Mouse (Mus musculus): ENCODE measurements at regions not wholly inside any gene's neighbourhood (a gene's known extent, or its start where the extent isn't known, plus 50 kb on each side); places are given as distances from the start of the nearest gene placed in this dataset.
"Not testable (repeated sequence)": the region's sequence is repeated elsewhere in the genome, so short reads cannot be mapped to it uniquely, and the experiment has no call there.

DNA sequence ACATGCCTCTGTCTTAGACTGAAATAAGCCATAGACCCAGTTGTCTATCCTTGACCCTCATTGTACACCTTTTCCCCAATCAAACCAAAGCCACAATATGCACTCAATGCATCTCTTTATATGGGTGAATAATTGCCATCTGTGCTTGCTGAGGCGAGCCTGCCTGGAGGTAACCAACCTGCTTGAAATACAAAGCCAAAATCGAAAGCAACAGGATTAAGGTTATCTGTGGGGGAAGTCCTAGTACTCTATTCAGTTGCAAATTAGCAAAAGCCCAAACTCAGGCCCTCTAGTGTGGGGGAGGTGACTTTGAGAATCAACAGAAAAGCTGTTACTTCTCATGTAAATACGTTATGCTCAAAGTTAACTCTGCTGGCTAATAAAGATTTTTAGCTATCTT lies 246.2 kb upstream of the Fundc1 start:
- Histone ChIP-seq H3K9ac (replicated peaks; ENCODE audit: low read depth, low read length) (no peak overlapping the region), H3K4me1 (ENCODE audit: control insufficient read depth, insufficient read depth, low read length) (no peaks in the 10 kb centered on the region), H3K27me3 (ENCODE audit: control insufficient read depth, insufficient read depth, low read length) (no peaks in the 10 kb centered on the region), H3K4me3 (ENCODE audit: low read depth, low read length) (no peak overlapping the region), H3K36me3 (ENCODE audit: control insufficient read depth, insufficient read depth, low read length) (no peaks in the 10 kb centered on the region), H3K4me2 (replicated peaks; ENCODE audit: low read depth, low read length) (no peak overlapping the region), H3K27ac (ENCODE audit: low read length) (no peak overlapping the region), H3K9me3 (ENCODE audit: control insufficient read depth, low read depth, low read length) (no peaks in the 10 kb centered on the region)
- 49% methylated on average over 3 of the region's 3 CpGs for WGBS
- ATAC-seq (ENCODE audit: insufficient number of reproducible peaks, insufficient read depth, low FRiP score, low read depth): no peak

DNA sequence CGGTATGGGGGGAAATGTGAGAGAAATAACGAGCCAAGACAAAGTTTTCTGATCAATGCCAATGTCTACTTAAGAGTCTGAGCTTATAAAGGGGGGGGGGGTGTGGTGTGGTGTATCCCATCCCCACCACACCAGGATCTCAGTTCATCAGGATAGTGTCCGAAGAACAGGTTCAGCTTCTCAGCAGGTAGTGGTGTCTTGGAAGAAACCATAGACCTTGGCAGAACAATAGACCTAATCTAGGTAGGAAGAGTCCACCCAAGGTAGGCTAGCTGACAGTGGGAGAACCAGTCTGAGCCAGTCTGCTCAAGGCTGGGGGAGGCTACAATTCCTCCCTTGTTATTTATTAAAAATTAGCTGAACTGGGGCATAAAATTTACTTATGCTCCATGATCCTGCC lies 245.5 kb upstream of the Fundc1 start:
- no peak for ATAC-seq (ENCODE audit: insufficient number of reproducible peaks, insufficient read depth, low FRiP score, low read depth)
- no peaks in the 10 kb centered on the region for H3K4me1 ChIP-seq (ENCODE audit: control insufficient read depth, insufficient read depth, low read length)
- no peaks in the 10 kb centered on the region for H3K27me3 ChIP-seq (ENCODE audit: control insufficient read depth, insufficient read depth, low read length)
- H3K9me3 ChIP-seq (ENCODE audit: control insufficient read depth, low read depth, low read length): no peaks in the 10 kb centered on the region
- H3K36me3 ChIP-seq (ENCODE audit: control insufficient read depth, insufficient read depth, low read length): no peaks in the 10 kb centered on the region
- H3K4me3 ChIP-seq (ENCODE audit: low read depth, low read length): no peak overlapping the region
- no peak overlapping the region for H3K4me2 ChIP-seq (replicated peaks; ENCODE audit: low read depth, low read length)
- H3K27ac ChIP-seq (ENCODE audit: low read length): no peak overlapping the region
- 71% methylated on average over 3 of the region's 3 CpGs for WGBS
- no peak overlapping the region for H3K9ac ChIP-seq (replicated peaks; ENCODE audit: low read depth, low read length)

DNA sequence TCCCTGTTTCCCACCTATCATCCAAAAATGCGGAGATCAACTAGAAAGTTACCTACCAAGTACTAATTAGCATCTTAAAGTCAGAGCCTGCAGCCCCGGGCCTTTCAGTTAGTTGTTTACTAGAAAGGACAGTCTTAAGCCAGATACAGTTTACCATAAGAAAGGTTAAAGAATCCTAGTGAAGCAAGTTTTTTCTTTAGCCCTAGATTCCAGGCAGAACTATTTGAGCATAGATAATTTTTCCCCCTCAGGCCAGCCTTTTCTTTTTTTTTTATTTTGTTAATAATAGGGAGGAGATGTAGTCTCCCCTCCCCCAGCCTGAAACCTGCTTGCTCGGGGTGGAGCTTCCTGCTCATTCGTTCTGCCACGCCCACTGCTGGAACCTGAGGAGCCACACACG lies 215.9 kb upstream of the Fundc1 start:
- not testable (repeated sequence) for H3K9ac ChIP-seq (replicated peaks; ENCODE audit: low read depth, low read length); H3K27ac ChIP-seq (ENCODE audit: low read length); H3K36me3 ChIP-seq (ENCODE audit: control insufficient read depth, insufficient read depth, low read length); H3K4me3 ChIP-seq (ENCODE audit: low read depth, low read length); H3K27me3 ChIP-seq (ENCODE audit: control insufficient read depth, insufficient read depth, low read length); H3K4me2 ChIP-seq (replicated peaks; ENCODE audit: low read depth, low read length); H3K9me3 ChIP-seq (ENCODE audit: control insufficient read depth, low read depth, low read length); ATAC-seq (ENCODE audit: insufficient number of reproducible peaks, insufficient read depth, low FRiP score, low read depth); H3K4me1 ChIP-seq (ENCODE audit: control insufficient read depth, insufficient read depth, low read length)
- 83% methylated on average over 1 of the region's 6 CpGs for WGBS

DNA sequence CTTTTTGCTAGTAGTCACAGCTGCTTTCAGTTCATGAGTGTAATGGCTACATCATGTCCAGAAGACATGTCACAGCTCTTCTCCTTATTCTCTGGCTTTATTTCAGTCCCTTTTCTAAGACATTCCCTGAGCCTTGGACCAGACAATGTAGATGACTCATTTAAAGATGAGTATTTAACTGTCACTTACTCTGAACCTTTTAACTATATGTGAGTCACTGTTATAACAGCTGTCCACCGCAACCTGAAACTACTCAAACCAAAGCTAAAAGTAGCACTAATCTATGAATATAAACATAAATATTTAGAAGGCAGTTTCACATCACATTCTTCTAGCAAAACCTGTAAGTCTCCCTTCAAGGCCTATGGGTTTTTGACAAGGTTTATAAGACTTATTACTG lies 203.8 kb upstream of the Fundc1 start:
- WGBS: 84% methylated on average over 1 of the region's 1 CpGs
- H3K4me2 ChIP-seq (replicated peaks; ENCODE audit: low read depth, low read length): no peak overlapping the region

DNA sequence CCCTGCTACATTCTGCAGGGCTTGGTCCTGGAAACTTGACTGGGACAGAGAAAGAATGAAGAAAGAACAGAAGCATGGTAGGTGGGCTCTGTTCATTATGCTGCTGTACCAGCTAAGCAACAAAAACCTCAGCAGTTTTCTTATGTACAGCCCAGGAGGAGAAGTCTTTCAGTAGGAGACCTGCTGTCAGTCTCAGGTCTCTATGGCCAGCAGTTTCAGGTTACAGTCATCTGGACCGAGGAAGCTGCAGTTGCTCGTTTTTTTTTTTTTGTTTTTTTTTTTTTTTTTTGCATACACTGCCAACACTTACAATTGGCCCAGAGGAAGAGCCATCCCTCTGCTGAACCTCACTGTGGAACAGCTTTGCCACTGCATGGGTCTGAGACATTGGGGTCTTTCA lies 180.7 kb upstream of the Fundc1 start:
- H3K9ac ChIP-seq (replicated peaks; ENCODE audit: low read depth, low read length): no peak overlapping the region
- H3K9me3 ChIP-seq (ENCODE audit: control insufficient read depth, low read depth, low read length): no peaks in the 10 kb centered on the region
- H3K27me3 ChIP-seq (ENCODE audit: control insufficient read depth, insufficient read depth, low read length): no peaks in the 10 kb centered on the region
- ATAC-seq (ENCODE audit: insufficient number of reproducible peaks, insufficient read depth, low FRiP score, low read depth): no peak
- H3K36me3 ChIP-seq (ENCODE audit: control insufficient read depth, insufficient read depth, low read length): no peaks in the 10 kb centered on the region
- H3K4me3 ChIP-seq (ENCODE audit: low read depth, low read length): no peak overlapping the region
- no peaks in the 10 kb centered on the region for H3K4me1 ChIP-seq (ENCODE audit: control insufficient read depth, insufficient read depth, low read length)
- 44% methylated on average over 2 of the region's 2 CpGs for WGBS
- no peak overlapping the region for H3K27ac ChIP-seq (ENCODE audit: low read length)
- no peak overlapping the region for H3K4me2 ChIP-seq (replicated peaks; ENCODE audit: low read depth, low read length)

More for the DNA sequence above, 203.8 kb upstream of the Fundc1 start:
- no peaks in the 10 kb centered on the region for H3K9me3 ChIP-seq (ENCODE audit: control insufficient read depth, low read depth, low read length)
- no peak overlapping the region for H3K9ac ChIP-seq (replicated peaks; ENCODE audit: low read depth, low read length)
- H3K27me3 ChIP-seq (ENCODE audit: control insufficient read depth, insufficient read depth, low read length): no peaks in the 10 kb centered on the region
- H3K4me3 ChIP-seq (ENCODE audit: low read depth, low read length): no peak overlapping the region
- no peaks in the 10 kb centered on the region for H3K36me3 ChIP-seq (ENCODE audit: control insufficient read depth, insufficient read depth, low read length)
- H3K27ac ChIP-seq (ENCODE audit: low read length): no peak overlapping the region
- no peak for ATAC-seq (ENCODE audit: insufficient number of reproducible peaks, insufficient read depth, low FRiP score, low read depth)
- no peaks in the 10 kb centered on the region for H3K4me1 ChIP-seq (ENCODE audit: control insufficient read depth, insufficient read depth, low read length)

DNA sequence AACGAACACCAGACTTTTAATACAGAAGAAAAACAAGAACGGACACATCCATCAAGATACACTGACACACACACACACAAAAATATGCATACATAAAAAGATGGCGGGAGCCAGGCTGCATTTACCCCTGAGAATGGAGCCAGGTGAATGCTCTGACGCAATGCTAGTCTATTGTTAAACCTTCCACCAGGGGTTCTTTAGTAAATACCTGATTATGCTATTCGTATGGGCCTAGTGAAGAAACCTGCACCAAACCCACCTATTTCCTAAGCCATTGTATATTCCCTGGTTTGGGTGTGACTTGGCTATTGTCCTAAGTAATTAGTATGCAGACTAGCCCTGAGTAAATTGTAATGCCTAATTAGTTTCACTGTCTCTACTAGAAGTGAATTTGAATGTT lies 179.3 kb upstream of the Fundc1 start:
- no peak for ATAC-seq (ENCODE audit: insufficient number of reproducible peaks, insufficient read depth, low FRiP score, low read depth)
- no peak overlapping the region for H3K4me3 ChIP-seq (ENCODE audit: low read depth, low read length)
- no peaks in the 10 kb centered on the region for H3K9me3 ChIP-seq (ENCODE audit: control insufficient read depth, low read depth, low read length)
- WGBS: 69% methylated on average over 5 of the region's 5 CpGs
- no peak overlapping the region for H3K27ac ChIP-seq (ENCODE audit: low read length)
- no peak overlapping the region for H3K4me2 ChIP-seq (replicated peaks; ENCODE audit: low read depth, low read length)
- H3K4me1 ChIP-seq (ENCODE audit: control insufficient read depth, insufficient read depth, low read length): no peaks in the 10 kb centered on the region
- no peaks in the 10 kb centered on the region for H3K27me3 ChIP-seq (ENCODE audit: control insufficient read depth, insufficient read depth, low read length)
- no peaks in the 10 kb centered on the region for H3K36me3 ChIP-seq (ENCODE audit: control insufficient read depth, insufficient read depth, low read length)
- no peak overlapping the region for H3K9ac ChIP-seq (replicated peaks; ENCODE audit: low read depth, low read length)

DNA sequence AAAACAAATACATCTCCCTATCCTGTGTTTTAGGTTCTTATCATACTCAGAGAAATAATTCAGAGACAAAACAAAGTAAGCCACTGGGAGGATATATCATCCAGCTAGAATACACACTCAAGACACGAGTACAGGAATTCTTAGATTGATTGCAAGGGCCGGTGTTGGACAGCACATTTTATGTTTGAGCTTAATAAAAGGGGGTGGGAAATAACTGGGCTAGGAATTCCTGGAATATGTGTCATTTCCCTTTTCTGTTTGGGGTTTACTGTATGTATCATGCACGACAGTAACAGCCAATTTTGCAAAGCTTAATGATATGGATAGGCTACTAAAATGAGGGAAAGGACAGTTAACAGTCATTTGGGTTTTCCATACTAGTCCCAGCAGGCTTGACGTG lies 158.1 kb upstream of the Fundc1 start:
- Histone ChIP-seq H3K27ac (ENCODE audit: low read length) (no peak overlapping the region), H3K27me3 (ENCODE audit: control insufficient read depth, insufficient read depth, low read length) (no peaks in the 10 kb centered on the region), H3K4me2 (replicated peaks; ENCODE audit: low read depth, low read length) (no peak overlapping the region), H3K4me1 (ENCODE audit: control insufficient read depth, insufficient read depth, low read length) (no peaks in the 10 kb centered on the region), H3K4me3 (ENCODE audit: low read depth, low read length) (no peak overlapping the region), H3K36me3 (ENCODE audit: control insufficient read depth, insufficient read depth, low read length) (no peaks in the 10 kb centered on the region), H3K9ac (replicated peaks; ENCODE audit: low read depth, low read length) (no peak overlapping the region), H3K9me3 (ENCODE audit: control insufficient read depth, low read depth, low read length) (no peaks in the 10 kb centered on the region)
- ATAC-seq (ENCODE audit: insufficient number of reproducible peaks, insufficient read depth, low FRiP score, low read depth): no peak
- 38% methylated on average over 4 of the region's 4 CpGs for WGBS

DNA sequence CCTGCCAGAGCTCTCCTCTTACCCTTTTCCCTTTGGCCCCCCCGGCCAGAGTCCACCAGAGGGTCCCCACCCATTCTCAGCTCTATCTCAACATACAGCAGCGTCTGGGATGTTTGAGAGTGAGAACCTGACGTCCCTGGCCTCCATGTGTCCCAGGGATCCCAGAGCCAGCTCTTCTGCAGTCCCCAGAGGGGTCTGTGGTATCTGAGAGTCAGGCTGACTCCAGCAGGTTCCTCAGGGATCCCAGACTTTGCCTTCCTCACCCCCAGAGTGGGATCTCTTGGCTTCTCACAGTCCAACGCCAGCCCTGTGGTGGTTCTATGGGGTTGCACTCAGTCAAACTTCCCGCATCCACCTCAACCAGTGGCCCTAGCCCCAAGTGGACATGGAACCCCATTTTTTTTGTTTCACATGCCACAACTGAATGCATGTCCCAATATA lies 153.7 kb upstream of the Fundc1 start:
- no peak overlapping the region for H3K4me2 ChIP-seq (replicated peaks; ENCODE audit: low read depth, low read length)
- 61% methylated on average over 5 of the region's 5 CpGs for WGBS
- no peaks in the 10 kb centered on the region for H3K9me3 ChIP-seq (ENCODE audit: control insufficient read depth, low read depth, low read length)
- no peaks in the 10 kb centered on the region for H3K36me3 ChIP-seq (ENCODE audit: control insufficient read depth, insufficient read depth, low read length)
- no peak for ATAC-seq (ENCODE audit: insufficient number of reproducible peaks, insufficient read depth, low FRiP score, low read depth)
- H3K4me3 ChIP-seq (ENCODE audit: low read depth, low read length): no peak overlapping the region
- no peaks in the 10 kb centered on the region for H3K4me1 ChIP-seq (ENCODE audit: control insufficient read depth, insufficient read depth, low read length)
- H3K9ac ChIP-seq (replicated peaks; ENCODE audit: low read depth, low read length): no peak overlapping the region
- H3K27me3 ChIP-seq (ENCODE audit: control insufficient read depth, insufficient read depth, low read length): no peaks in the 10 kb centered on the region
- H3K27ac ChIP-seq (ENCODE audit: low read length): no peak overlapping the region

DNA sequence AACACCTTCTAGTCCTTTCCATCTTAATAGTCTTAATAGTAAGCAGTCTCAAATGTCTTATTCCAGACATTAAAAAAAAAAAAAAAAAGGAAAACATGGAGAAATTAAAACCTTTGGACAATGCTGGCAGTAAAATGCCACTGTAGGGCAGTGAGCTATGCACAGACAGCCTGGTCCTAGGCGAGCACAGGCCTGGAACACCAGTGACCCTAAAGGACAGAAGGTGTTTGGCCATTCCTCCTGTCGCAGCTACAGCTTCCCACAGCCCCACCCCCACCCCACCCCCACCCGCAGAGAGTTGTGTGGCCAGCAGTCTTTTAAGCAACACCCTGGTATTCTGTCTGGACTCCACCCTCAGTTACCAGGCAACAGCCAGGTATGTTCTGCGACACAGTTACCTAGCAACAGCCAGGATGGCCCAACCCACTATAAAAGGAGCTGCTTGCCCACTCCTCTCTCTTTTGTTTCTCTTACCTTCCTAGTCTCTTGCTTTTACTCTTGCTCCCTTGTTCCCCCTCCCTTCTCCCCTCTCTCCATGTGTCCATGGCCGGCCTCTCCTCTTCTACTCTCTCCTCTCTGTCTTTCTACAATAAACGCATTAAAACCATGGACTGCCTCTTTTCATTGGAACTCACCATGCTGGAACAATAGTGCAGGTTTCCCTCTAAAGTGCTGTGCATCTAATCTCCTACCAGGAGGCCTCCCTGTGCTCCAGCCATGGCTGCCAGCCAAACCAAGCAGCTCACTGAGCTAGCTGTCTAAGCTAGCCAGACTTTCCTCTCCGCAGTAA lies 153.1 kb upstream of the Fundc1 start:
- WGBS: 41% methylated on average over 7 of the region's 7 CpGs
- Histone ChIP-seq H3K36me3 (ENCODE audit: control insufficient read depth, insufficient read depth, low read length) (no peaks in the 10 kb centered on the region), H3K4me2 (replicated peaks; ENCODE audit: low read depth, low read length) (no peak overlapping the region), H3K4me3 (ENCODE audit: low read depth, low read length) (no peak overlapping the region), H3K4me1 (ENCODE audit: control insufficient read depth, insufficient read depth, low read length) (no peaks in the 10 kb centered on the region), H3K9ac (replicated peaks; ENCODE audit: low read depth, low read length) (no peak overlapping the region), H3K27me3 (ENCODE audit: control insufficient read depth, insufficient read depth, low read length) (no peaks in the 10 kb centered on the region), H3K27ac (ENCODE audit: low read length) (no peak overlapping the region), H3K9me3 (ENCODE audit: control insufficient read depth, low read depth, low read length) (no peaks in the 10 kb centered on the region)
- ATAC-seq (ENCODE audit: insufficient number of reproducible peaks, insufficient read depth, low FRiP score, low read depth): peak; percentile 71

Measured in stomach, embryonic 14.5 days (tissue).